ENCODE assay signal across 10 mouse cellular contexts in the genomic region with DNA sequence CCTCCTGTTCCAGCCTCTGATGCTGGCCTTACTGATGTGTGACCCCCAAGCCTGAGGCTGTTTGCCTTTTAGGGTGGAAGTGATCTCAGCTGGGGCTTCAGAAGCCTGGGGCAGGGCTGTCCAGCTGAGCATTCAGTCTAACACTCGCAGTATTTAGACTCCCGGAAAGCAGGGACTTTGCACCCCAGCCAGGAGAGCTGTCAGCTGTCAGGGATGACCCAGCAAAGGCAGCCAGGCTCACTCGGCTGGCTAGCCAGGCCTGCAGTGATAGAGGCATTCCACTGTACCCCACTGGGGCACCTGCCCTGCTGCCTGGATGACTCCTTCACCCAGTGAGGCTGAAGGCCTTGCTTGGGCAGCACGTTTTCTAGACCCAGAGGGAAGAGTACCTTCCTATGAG. TPM values are rescaled to one million over a fixed set of nuclear protein-coding genes. Genes with fewer than 3 reads are reported as not detected.
DNase-seq lines count a peak whose midpoint lies in the region; ATAC-seq and TF ChIP-seq lines count a peak whose summit lies in the region.
"Had no signal": no experiment of that assay in that cellular context is flagged by ENCODE, and none has a peak within 500 bp of the region (broad histone marks: within the 10 kb centered on the region; RNA-seq: fewer than 3 reads in every experiment).

No protein-coding gene starts in this region.

- intact Hi-C loops in heart, postnatal 14 days (cut with DNase I), result no loop called here

- ATAC-seq in Patski, result peak; percentile 33
- no peak for ATAC-seq in megakaryocyte-erythroid progenitor cell, adult 5-6 weeks (replicated peaks; ENCODE audit: low FRiP score, low TSS enrichment, poor library complexity, severe bottlenecking)
- ATAC-seq in erythroid progenitor cell, adult 5-6 weeks (replicated peaks; ENCODE audit: low FRiP score, poor library complexity, severe bottlenecking), result no peak
- ATAC-seq: activated CD4-positive, CD25-positive, alpha-beta regulatory T cell, adult 4 months; forebrain, postnatal 0 days had no signal

- peak overlapping the region; percentile 41; the same call in 1 of the 2 replicates for H3K27ac ChIP-seq in brown adipose tissue, adult 24 weeks (replicated peaks; ENCODE audit: low read depth, low read length)

- DNase-seq in Patski (ENCODE audit: low read depth, low spot score), result peak; percentile 51
- peak; percentile 37 to 55 for DNase-seq in heart, postnatal 14 days
- DNase-seq in kidney, postnatal 36 days, result peak; percentile 52 to 75
- DNase-seq in ovary, postnatal 14 days (ENCODE audit: low spot score), result no peak
- DNase-seq: forebrain, postnatal 0 days had no signal

- H3K4me3 ChIP-seq in brown adipose tissue, adult 24 weeks (ENCODE audit: insufficient read depth, low read depth, low read length), result no peak overlapping the region
- H3K4me3 ChIP-seq: megakaryocyte, embryonic 14.5 days had no signal

- CTCF ChIA-PET in Patski (lab: Charles Lee), result interaction anchor here (1.3 to 12.7 kb wide), 4 partner anchors 9 to 25 kb away, joined by 3 to 149 read pairs (median 5); no protein-coding TSS in a partner anchor

- in situ Hi-C loops in Patski (cut with MboI; ENCODE audit: low pct_unique_long_range_greater_than_20kb), result no loop called here

- no peak for TF ChIP-seq CTCF in Patski (IDR thresholded peaks at IDR 0.05)

- no peaks in the 10 kb centered on the region for H3K27me3 ChIP-seq in Patski

- peaks cover 18% of the 10 kb centered on the region for H3K4me1 ChIP-seq in brown adipose tissue, adult 24 weeks (ENCODE audit: control insufficient read depth, insufficient read depth, insufficient read length, low read length)

- POLR2A ChIA-PET in Patski (lab: Charles Lee), result interaction anchor here (1.2 to 4.2 kb wide), 4 partner anchors 11 to 25 kb away, joined by 3 to 19 read pairs (median 4); no protein-coding TSS in a partner anchor

RNA-seq across cellular contexts. Expression of gene Gpx3, which starts 3.7 kb away (rescaled TPM):
- polyA plus RNA-seq in Patski (2021), result 1,215 TPM
- polyA plus RNA-seq in brown adipose tissue, adult 24 weeks (2012; ENCODE audit: insufficient read depth, insufficient read length, missing spikeins), result 1,156 and 2,121 TPM in 2 replicates
- total RNA-seq in heart, postnatal 14 days (2021), result 100 to 1,000 TPM in 1 of 2 experiments, 10 to 100 TPM in 1; 93.6 to 153 TPM
- 3.2 TPM in 1 of 2 replicates, not detected in the other for total RNA-seq in megakaryocyte-erythroid progenitor cell, adult 5-6 weeks (2014; fragmentation: Nextera tagmentation)
- not detected in 2 replicates for total RNA-seq in megakaryocyte-erythroid progenitor cell, adult 5-6 weeks (2017)
- total RNA-seq in erythroid progenitor cell, adult 5-6 weeks (2015; ENCODE audit: low replicate concordance), result 15.5 and 29.3 TPM in 2 replicates
- total RNA-seq in erythroid progenitor cell, adult 5-6 weeks (2017; ENCODE audit: low replicate concordance), result 0.30 and 2.4 TPM in 2 replicates

RNA-seq across cellular contexts. Expression of gene Hint1, which starts 39.7 kb away (rescaled TPM):
- 815 TPM for polyA plus RNA-seq in Patski (2021)
- polyA plus RNA-seq in brown adipose tissue, adult 24 weeks (2012; ENCODE audit: insufficient read depth, insufficient read length, missing spikeins), result 558 and 608 TPM in 2 replicates
- total RNA-seq in heart, postnatal 14 days (2021), result 100 to 1,000 TPM; 259 to 264 TPM
- 531 and 641 TPM in 2 replicates for total RNA-seq in megakaryocyte-erythroid progenitor cell, adult 5-6 weeks (2014; fragmentation: Nextera tagmentation)
- 368 and 454 TPM in 2 replicates for total RNA-seq in megakaryocyte-erythroid progenitor cell, adult 5-6 weeks (2017)
- total RNA-seq in erythroid progenitor cell, adult 5-6 weeks (2015; ENCODE audit: low replicate concordance), result 138 and 146 TPM in 2 replicates
- total RNA-seq in erythroid progenitor cell, adult 5-6 weeks (2017; ENCODE audit: low replicate concordance), result 123 and 160 TPM in 2 replicates

RNA-seq across cellular contexts. Expression of gene Lyrm7, which starts 45.2 kb away (rescaled TPM):
- polyA plus RNA-seq in Patski (2021), result 16.3 TPM
- polyA plus RNA-seq in brown adipose tissue, adult 24 weeks (2012; ENCODE audit: insufficient read depth, insufficient read length, missing spikeins), result 51.4 and 62.3 TPM in 2 replicates
- total RNA-seq in heart, postnatal 14 days (2021), result 10 to 100 TPM; 28.0 to 29.4 TPM
- 6.1 and 11.0 TPM in 2 replicates for total RNA-seq in megakaryocyte-erythroid progenitor cell, adult 5-6 weeks (2014; fragmentation: Nextera tagmentation)
- total RNA-seq in megakaryocyte-erythroid progenitor cell, adult 5-6 weeks (2017), result 1.9 and 11.9 TPM in 2 replicates
- total RNA-seq in erythroid progenitor cell, adult 5-6 weeks (2015; ENCODE audit: low replicate concordance), result 0.84 and 1.4 TPM in 2 replicates
- total RNA-seq in erythroid progenitor cell, adult 5-6 weeks (2017; ENCODE audit: low replicate concordance), result 1.2 and 1.4 TPM in 2 replicates

RNA-seq across cellular contexts. Expression of gene Tnip1, which starts 56.8 kb away (rescaled TPM):
- 53.2 TPM for polyA plus RNA-seq in Patski (2021)
- 16.0 and 16.9 TPM in 2 replicates for polyA plus RNA-seq in brown adipose tissue, adult 24 weeks (2012; ENCODE audit: insufficient read depth, insufficient read length, missing spikeins)
- total RNA-seq in heart, postnatal 14 days (2021), result 10 to 100 TPM; 27.7 to 30.4 TPM
- 16.7 and 17.8 TPM in 2 replicates for total RNA-seq in megakaryocyte-erythroid progenitor cell, adult 5-6 weeks (2014; fragmentation: Nextera tagmentation)
- 12.5 and 12.8 TPM in 2 replicates for total RNA-seq in megakaryocyte-erythroid progenitor cell, adult 5-6 weeks (2017)
- 6.3 and 7.9 TPM in 2 replicates for total RNA-seq in erythroid progenitor cell, adult 5-6 weeks (2015; ENCODE audit: low replicate concordance)
- 3.3 and 8.7 TPM in 2 replicates for total RNA-seq in erythroid progenitor cell, adult 5-6 weeks (2017; ENCODE audit: low replicate concordance)
